Mouse (Mus musculus) central nervous system, embryonic 11.5 days (tissue): ENCODE results near the gene Aoc1. TPM values are rescaled to one million over a fixed set of nuclear protein-coding genes. Genes with fewer than 3 reads are reported as not detected.

Experiments
- polyA plus RNA-seq: library from polyadenylated mRNA; depleted of rRNA; stranded (reverse); fragments of >200 nt; gene quantifications from 2 replicates; pipeline ENCODE4 v1.2.3, GENCODE M21; 2012; rRNA removed

Gene Aoc1
- not detected in 2 replicates for polyA plus RNA-seq

DNA sequence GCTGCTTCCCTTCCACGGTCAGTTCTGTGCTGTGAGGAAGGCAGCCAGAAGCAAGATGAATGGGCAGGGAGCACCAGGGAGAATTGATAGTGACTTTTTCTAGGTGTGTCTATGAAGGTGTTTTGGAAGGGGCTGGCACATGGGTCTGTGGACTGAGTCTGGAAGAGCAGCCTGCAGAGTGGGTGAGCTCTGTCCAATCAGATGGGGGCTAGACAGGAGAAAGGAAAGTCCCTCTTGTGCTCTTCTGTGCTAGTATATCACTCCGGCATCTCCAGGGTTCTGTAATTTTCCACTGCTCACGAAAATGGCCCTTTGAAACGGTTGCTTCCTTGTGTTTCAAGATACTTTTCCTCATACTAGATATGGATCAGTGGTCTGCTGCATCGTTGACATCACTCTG lies at the start of gene Aoc1:
Aoc1 (plus strand) TSS at position 301 of the 400 bp plus-strand sequence.

DNA sequence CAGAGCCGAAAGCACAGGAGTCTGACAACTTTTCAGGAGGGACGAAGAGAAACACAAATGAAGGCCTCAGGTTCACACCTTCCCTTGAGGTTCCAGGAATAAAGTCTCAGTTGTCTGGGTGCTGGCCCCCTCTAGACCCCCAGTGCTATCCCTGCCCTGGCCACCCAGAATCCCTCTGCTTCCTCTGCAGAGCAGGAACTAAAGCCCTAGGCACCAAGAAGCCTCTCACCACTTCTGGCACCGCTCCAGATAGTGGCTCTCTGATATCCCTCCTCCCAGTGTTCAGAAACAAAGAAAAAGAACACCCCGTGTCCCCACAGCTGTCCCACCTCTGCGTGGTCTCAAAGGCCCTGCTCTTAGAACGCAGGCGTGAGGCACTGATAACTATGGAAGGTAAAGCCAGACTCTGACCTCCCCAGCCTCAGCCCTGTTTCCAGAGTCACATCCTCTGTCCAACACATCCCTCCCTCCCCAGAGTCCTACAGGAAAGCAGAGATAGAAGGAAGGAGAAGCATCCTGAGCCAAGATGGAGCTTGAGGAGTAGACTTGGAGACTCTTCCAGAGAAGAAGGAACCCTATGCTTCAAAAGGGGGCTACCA lies 32.2 kb upstream of the Aoc1 start, which contains the start of gene Tmem176a:
Tmem176a (plus strand) TSS at position 549 of the 599 bp plus-strand sequence.

GRCm38 (mm10) chr6:48840973-48841625 lies 31.6 kb upstream of the Aoc1 start, which contains the start of gene Tmem176b:
Gene Tmem176b, minus strand, starts transcription at chr6:48841496.

DNA sequence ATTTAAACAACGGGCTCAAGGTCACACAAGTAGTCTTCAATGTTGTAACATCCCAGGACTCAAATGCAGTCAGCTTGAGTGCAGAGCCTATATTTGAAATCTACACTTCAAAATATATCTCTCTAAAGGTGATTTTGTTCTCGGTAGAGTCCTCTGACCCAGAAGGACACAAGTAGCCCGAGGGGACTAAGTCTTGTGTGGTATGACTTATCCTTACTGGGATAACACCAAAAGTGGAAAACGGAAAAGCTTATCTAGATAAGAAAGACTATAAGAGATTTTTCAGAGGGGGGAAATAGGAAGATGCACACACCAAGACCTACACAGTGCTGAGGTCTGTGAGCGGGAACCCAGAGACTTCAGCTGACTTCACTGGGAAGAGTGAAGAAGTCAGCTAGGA lies 56.9 kb downstream of the Aoc1 start, which contains the start of gene 1600015I10Rik:
1600015I10Rik (plus strand) TSS at position 301 of the 400 bp plus-strand sequence.

Other genes starting within 250 kb of the Aoc1 start
- 0.78 and 1.4 TPM in 2 replicates for gene AI854703, start 246.1 kb upstream of the Aoc1 start, polyA plus RNA-seq
- 1.2 and 1.7 TPM in 2 replicates for gene Gimap8, start 225.7 kb upstream of the Aoc1 start, polyA plus RNA-seq
- gene Gimap9, start 196.8 kb upstream of the Aoc1 start, polyA plus RNA-seq, result 4.7 and 5.9 TPM in 2 replicates
- 4.4 and 5.2 TPM in 2 replicates for gene Gimap4, start 188.3 kb upstream of the Aoc1 start, polyA plus RNA-seq
- 6.3 and 9.2 TPM in 2 replicates for gene Gimap6, start 164.7 kb upstream of the Aoc1 start, polyA plus RNA-seq
- 1.5 and 2.4 TPM in 2 replicates for gene Gm28053, start 154.3 kb upstream of the Aoc1 start, polyA plus RNA-seq
- gene Gimap7, start 154.3 kb upstream of the Aoc1 start, polyA plus RNA-seq, result not detected in 2 replicates
- gene Gimap1, start 133.8 kb upstream of the Aoc1 start, polyA plus RNA-seq, result 2.4 TPM in 2 replicates
- 0.83 and 1.3 TPM in 2 replicates for gene Gimap5, start 126.7 kb upstream of the Aoc1 start, polyA plus RNA-seq
- 0.06 TPM in 1 of 2 replicates, not detected in the other for gene Gimap3, start 102.0 kb upstream of the Aoc1 start, polyA plus RNA-seq
- 17.0 and 25.2 TPM in 2 replicates for gene Tmem176a, start 32.0 kb upstream of the Aoc1 start, polyA plus RNA-seq
- 47.0 and 85.5 TPM in 2 replicates for gene Tmem176b, start 31.4 kb upstream of the Aoc1 start, polyA plus RNA-seq
- not detected in 2 replicates for gene 1600015I10Rik, start 57.0 kb downstream of the Aoc1 start, polyA plus RNA-seq
- not detected in 2 replicates for gene Doxl2, start 102.1 kb downstream of the Aoc1 start, polyA plus RNA-seq
- not detected in 2 replicates for gene Svs1, start 114.0 kb downstream of the Aoc1 start, polyA plus RNA-seq
- 0.55 and 0.82 TPM in 2 replicates for gene Gpnmb, start 163.7 kb downstream of the Aoc1 start, polyA plus RNA-seq
- 30.8 and 33.8 TPM in 2 replicates for gene Malsu1, start 200.9 kb downstream of the Aoc1 start, polyA plus RNA-seq